Mouse (Mus musculus) T-cell, adult 2 months (primary cell): ENCODE measurements around the gene Taar9.
"Not testable (repeated sequence)": the region's sequence is repeated elsewhere in the genome, so short reads cannot be mapped to it uniquely, and the experiment has no call there.

Experiments used
- DNase-seq: peaks from one replicate; pipeline ENCODE4 v3.0.0; 2022; ENCODE audit warnings: low spot score

The Taar9 gene

DNA sequence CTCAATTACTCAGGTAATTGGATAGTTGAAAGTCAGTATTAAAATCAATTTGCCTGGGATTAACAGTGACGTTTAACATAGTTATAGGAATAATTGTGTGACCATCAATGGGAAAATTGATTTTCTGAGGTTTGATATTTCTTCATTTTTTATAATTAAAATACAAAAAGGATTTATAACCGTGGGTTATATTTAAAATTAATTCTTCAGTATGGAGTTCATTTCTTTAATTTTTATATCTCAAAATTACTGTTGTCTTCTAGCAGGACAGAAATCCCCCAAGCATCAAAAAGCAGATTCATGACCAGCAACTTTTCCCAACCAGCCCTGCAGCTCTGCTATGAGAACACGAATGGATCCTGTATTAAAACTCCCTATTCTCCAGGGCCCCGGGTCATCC, 33.1 kb downstream of the Taar9 start, which contains the start of gene Taar8a:
TSS of gene Taar8a (plus strand) at position 301 of the 400 bp plus-strand sequence.
- DNase-seq = not testable (repeated sequence)

- not testable (repeated sequence) for DNase-seq
These were observed 34.6 kb downstream of the Taar9 start for GRCm38 (mm10) chr10:24074751-24075150.

GRCm38 (mm10) chr10:24058986-24059385, 50.3 kb downstream of the Taar9 start:
- no peak for DNase-seq
